Mouse (Mus musculus) hindbrain, postnatal 0 days (tissue): ENCODE data around the gene Ncoa3. TPM values are rescaled to one million over a fixed set of nuclear protein-coding genes. Genes with fewer than 3 reads are reported as not detected.

ENCODE experiments used
- ATAC-seq: fragments of 200-750 bp; cut with Nextera tagmentation; 2 replicates; pipeline ENCODE4 v1.8.0; 2017; ENCODE audit warnings: mild to moderate bottlenecking, moderate TSS enrichment, moderate library complexity
- DNase-seq: peaks from one replicate; pipeline ENCODE4 v3.0.0-alpha.2; 2015; ENCODE audit warnings: low spot score
- H3K27ac ChIP-seq: fragments of 300-500 bp; sonication (generic); 2 replicates; pipeline ENCODE4 v1.5.1; 2014; ENCODE audit warnings: mild to moderate bottlenecking
- H3K27me3 ChIP-seq: fragments of 300-500 bp; sonication (generic); 2 replicates; pipeline ENCODE4 v1.6.1; 2014; ENCODE audit warnings: low read length, mixed read lengths; ENCODE audit not compliant: insufficient read depth
- H3K36me3 ChIP-seq: fragments of 300-500 bp; sonication (generic); 2 replicates; pipeline ENCODE4 v1.6.1; 2014; ENCODE audit warnings: low read length, mixed read lengths; ENCODE audit not compliant: insufficient read depth
- H3K4me1 ChIP-seq: fragments of 300-500 bp; sonication (generic); 2 replicates; pipeline ENCODE4 v1.6.1; 2014; ENCODE audit warnings: antibody characterized with exemption, low read length, mixed read lengths; ENCODE audit not compliant: insufficient read depth
- H3K4me2 ChIP-seq: fragments of 300-500 bp; sonication (generic); 2 replicates; pipeline ENCODE4 v1.6.1; 2014; ENCODE audit warnings: low read depth, mild to moderate bottlenecking, low read length, moderate library complexity, mixed read lengths
- H3K4me3 ChIP-seq: fragments of 300-500 bp; sonication (generic); 2 replicates; pipeline ENCODE4 v1.5.1; 2014; ENCODE audit warnings: low read length
- H3K9ac ChIP-seq: fragments of 300-500 bp; sonication (generic); replicated peaks from 2 replicates; pipeline ENCODE4 v1.6.1; 2014; ENCODE audit warnings: mild to moderate bottlenecking, low read length, moderate library complexity, mixed read lengths
- H3K9me3 ChIP-seq: fragments of 300-500 bp; sonication (generic); 2 replicates; pipeline ENCODE4 v1.6.1; 2016; ENCODE audit warnings: low read length, mixed read lengths
- CTCF ChIP-seq: IDR thresholded peaks from 2 replicates; pipeline ENCODE4 v1.5.1; 2016; ENCODE audit warnings: antibody characterized with exemption, control low read depth, low read depth
- WGBS: fragments of 180-500 bp; shearing (Covaris S2); extraction: QIAGEN DNeasy Blood & Tissue Kit; methylation state at CpG from one replicate; pipeline ENCODE4 v1.1.7; 2014; 5-methylcytosine and 5-hydroxymethylcytosine counted together
- polyA plus RNA-seq: library from polyadenylated mRNA; unstranded; fragments of >200 nt; fragmentation: Nextera tagmentation; extraction: Ambion mirVana; gene quantifications from 2 replicates; pipeline ENCODE4 v1.2.1, GENCODE M21; 2015
- total RNA-seq: library from RNA; depleted of rRNA; stranded (reverse); fragments of >200 nt; gene quantifications from 2 replicates; pipeline ENCODE4 v1.2.3, GENCODE M21; 2014

Gene Ncoa3
- total and polyA plus RNA-seq, 2 experiments from 2014 or later: 10.8 to 28.3 TPM

DNA sequence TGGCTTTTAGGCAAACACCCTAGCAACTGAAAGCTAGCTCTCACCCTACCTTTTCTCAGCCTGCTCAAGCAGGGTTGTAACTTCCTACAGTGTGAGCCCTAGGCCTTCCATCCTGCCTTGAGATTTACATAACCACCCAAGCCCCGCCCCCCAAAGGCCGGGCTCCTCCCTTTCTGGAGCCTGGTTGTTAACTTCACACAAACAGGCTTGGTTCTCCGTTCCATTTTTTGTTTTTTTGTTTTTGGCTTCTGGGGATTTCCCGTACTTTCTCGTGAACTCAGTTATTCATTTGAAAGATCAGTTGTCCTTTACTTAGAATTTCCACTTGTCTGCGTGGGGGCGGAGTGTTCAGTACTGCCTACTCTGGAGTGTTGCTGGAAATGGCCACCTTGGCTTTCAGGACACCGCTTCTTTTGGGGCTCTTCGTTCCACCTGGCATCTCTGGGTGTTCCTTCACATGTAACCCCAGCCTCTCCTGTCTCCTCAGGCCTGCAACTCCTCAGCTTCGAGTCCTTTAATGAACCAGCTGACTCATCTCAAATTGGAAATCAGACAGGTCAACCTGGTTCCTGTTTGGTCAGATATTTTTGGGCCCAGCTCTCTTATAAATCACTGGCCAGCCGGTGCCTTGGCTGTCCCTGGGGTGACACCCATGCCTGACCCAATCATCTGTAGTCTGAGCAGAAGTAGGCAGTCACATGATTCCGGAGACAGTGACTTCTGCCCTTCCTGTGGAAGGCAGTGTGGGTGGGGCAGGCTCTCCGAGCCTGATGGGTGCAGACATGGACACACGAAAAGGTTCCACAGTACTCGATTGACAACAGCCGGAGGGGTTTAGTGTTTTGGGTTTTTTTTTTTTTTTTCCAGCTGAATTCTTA is 9.7 kb upstream of the Ncoa3 start:
- H3K9me3 ChIP-seq: no peaks in the 10 kb centered on the region
- H3K4me2 ChIP-seq: no peak overlapping the region
- no peak for DNase-seq

DNA sequence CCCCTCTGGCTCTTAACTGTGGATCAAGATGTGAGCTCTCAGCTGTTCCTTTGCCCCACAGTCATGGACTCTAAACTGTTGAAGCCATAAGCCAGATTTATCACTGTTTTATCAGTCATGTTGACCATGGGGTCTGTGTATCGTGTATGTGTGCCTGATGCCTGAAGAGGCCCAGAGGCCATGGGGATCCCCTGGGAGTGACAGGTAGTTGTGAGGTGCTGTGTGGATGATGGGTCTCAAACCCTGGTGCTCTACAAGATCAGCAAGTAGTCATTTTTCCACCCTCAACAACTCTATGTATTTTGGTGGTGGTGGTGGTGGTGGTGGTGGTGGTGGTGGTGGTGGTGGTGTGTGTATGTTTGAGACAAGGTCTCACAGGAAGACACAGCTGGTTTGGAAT is 8.1 kb upstream of the Ncoa3 start:
- WGBS: 100% methylated on average over 1 of the region's 1 CpGs
- no peak for DNase-seq
- ATAC-seq: no peak
- TF ChIP-seq CTCF: no peak
- Histone ChIP-seq H3K27ac (no peak overlapping the region), H3K9ac (no peak overlapping the region), H3K4me3 (no peak overlapping the region), H3K36me3 (no peaks in the 10 kb centered on the region), H3K9me3 (no peaks in the 10 kb centered on the region), H3K4me1 (no peaks in the 10 kb centered on the region), H3K27me3 (no peaks in the 10 kb centered on the region), H3K4me2 (no peak overlapping the region)

More for the DNA sequence above, 9.7 kb upstream of the Ncoa3 start:
- no peaks in the 10 kb centered on the region for H3K4me1 ChIP-seq
- H3K4me3 ChIP-seq: no peak overlapping the region
- no peak for ATAC-seq
- no peak overlapping the region for H3K27ac ChIP-seq
- no peaks in the 10 kb centered on the region for H3K36me3 ChIP-seq
- H3K27me3 ChIP-seq: no peaks in the 10 kb centered on the region
- no peak overlapping the region for H3K9ac ChIP-seq
- 65% methylated on average over 16 of the region's 16 CpGs for WGBS
- no peak for TF ChIP-seq CTCF

DNA sequence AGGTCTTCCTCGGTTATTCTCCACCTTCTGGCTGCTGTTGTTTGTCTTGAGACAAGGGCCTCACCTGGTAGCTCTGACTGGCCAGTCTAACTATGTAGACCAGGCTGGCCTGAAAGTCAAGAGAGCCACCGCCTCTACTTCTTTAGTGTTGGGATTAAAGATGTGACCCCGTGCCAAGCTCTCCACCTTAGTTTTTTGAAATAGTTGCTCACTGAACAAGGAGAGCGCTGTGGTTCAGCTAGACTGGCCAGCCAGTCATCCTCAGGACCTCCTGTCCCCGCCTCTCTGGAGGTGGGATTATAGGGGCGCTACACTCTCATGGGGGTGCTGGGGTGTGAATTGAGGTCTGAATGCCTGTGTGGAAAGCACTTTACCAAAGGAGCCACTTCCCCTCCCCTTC is 7.5 kb upstream of the Ncoa3 start:
- WGBS: 94% methylated on average over 6 of the region's 6 CpGs

DNA sequence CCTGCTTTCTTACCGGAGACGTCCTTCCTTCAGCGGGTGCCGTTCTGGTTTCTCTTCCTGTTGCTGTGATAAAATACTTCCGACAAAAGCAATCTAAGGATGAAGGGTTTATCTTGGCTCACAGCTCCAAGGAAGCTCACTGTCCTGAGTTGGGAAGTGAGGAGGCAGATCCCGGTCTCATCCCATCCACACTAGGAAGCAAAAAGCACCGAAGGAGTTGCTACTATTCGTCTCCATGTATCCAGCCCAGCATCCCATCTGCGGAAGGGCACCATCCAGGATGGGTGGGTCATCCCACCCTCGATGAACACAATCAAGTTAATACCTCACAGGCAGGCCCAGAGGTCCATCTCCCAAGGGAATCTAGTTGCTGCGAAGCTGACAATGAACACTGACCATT is 6.9 kb upstream of the Ncoa3 start:
- Histone ChIP-seq H3K9me3 (no peaks in the 10 kb centered on the region), H3K4me1 (no peaks in the 10 kb centered on the region), H3K27ac (no peak overlapping the region), H3K4me3 (no peak overlapping the region), H3K9ac (no peak overlapping the region), H3K36me3 (no peaks in the 10 kb centered on the region), H3K4me2 (no peak overlapping the region), H3K27me3 (no peaks in the 10 kb centered on the region)
- TF ChIP-seq CTCF: no peak
- ATAC-seq: no peak
- 93% methylated on average over 11 of the region's 11 CpGs for WGBS
- no peak for DNase-seq

More for the DNA sequence above, 7.5 kb upstream of the Ncoa3 start:
- Histone ChIP-seq H3K9ac (no peak overlapping the region), H3K4me1 (no peaks in the 10 kb centered on the region), H3K27me3 (no peaks in the 10 kb centered on the region), H3K4me2 (no peak overlapping the region), H3K36me3 (no peaks in the 10 kb centered on the region), H3K27ac (no peak overlapping the region), H3K9me3 (no peaks in the 10 kb centered on the region), H3K4me3 (no peak overlapping the region)
- DNase-seq: no peak
- no peak for ATAC-seq
- TF ChIP-seq CTCF: no peak

DNA sequence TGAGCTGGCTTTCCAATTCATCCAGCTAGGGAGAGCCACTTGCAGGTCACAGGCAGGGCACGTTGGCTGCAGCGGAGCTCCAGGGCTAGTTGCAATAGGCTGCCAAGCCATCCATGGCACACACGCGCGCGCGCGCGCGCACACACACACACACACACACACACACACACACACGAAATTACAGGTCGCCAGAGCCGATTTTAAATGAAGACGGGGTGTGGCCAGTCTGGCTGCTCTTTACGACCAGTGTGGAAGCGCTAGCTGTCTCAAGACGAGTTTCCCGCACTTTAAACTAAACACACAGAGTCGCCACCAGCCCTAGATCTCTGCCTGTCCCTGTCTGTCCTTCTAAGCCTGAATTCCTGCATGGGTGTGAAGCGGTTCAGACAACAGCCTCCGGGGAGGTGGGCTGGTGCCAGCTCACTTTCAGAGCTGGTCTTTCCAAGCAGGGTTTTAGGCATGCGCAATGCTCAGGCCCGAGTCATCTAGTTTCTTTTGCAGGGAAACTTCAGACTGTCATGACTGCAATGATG is 5.4 kb upstream of the Ncoa3 start:
- H3K9me3 ChIP-seq: no peaks in the 10 kb centered on the region
- H3K4me3 ChIP-seq: peak overlapping the region; percentile 44
- no peaks in the 10 kb centered on the region for H3K4me1 ChIP-seq
- peak overlapping the region; percentile 70 for H3K4me2 ChIP-seq
- H3K27ac ChIP-seq: peak overlapping the region; percentile 74; the same call in 1 of the 2 replicates
- peak overlapping the region; percentile 47 for H3K9ac ChIP-seq
- peak; percentile 61; the same call in 1 of the 2 replicates for ATAC-seq
- under 1% methylated on average over 23 of the region's 23 CpGs for WGBS
- H3K27me3 ChIP-seq: no peaks in the 10 kb centered on the region
- peak; percentile 82 for DNase-seq
- H3K36me3 ChIP-seq: no peaks in the 10 kb centered on the region
- peak; percentile 29; the same call in 1 of the 2 replicates for TF ChIP-seq CTCF

DNA sequence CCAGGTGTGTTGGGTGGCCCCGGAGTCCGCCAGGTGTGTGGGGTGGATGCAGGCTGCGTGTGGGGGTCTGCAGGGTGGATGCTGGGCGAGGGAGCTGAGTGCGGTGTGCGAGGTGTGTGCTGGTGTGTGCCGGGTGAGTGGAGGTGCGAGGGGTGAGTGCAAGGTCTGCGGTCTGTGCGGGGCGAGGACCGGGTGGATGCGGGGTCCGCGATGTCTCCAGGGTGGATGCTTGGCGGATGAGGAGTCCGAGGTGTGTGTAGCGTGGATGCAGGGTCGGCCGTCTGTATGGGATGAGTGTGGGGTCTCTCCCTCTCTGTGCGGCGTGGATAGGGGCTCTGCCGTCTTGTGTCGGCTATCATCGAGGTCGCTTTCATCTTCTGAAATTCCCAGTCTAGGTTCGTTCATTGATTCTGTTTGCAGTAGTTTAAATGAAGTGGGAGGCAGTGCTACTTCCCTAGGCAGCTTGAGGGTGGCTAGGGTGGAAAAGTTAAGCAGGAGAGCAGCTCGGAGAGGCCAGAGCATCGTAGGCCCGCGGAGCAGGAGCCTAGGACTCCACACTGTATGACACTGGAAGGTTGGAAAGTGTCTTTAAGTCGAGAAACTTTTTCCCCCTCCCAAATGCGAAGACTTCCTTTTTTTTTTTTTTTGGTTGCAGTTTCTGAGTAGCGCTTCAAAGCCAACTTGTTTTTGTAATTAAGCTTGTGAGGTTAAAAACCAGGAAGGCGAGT is 901 bp downstream of the Ncoa3 start:
- peak overlapping the region; percentile 89 for H3K9ac ChIP-seq
- TF ChIP-seq CTCF: no peak
- H3K4me1 ChIP-seq: peaks cover 3% of the 10 kb centered on the region; the same call in 1 of the 2 replicates
- peak overlapping the region; percentile 96 for H3K4me3 ChIP-seq
- H3K27ac ChIP-seq: peak overlapping the region; percentile 85
- H3K36me3 ChIP-seq: no peaks in the 10 kb centered on the region
- ATAC-seq (peak; percentile 50), DNase-seq (peak; percentile 24)
- 3% methylated on average over 35 of the region's 35 CpGs for WGBS
- peak overlapping the region; percentile 89 for H3K4me2 ChIP-seq
- no peaks in the 10 kb centered on the region for H3K27me3 ChIP-seq
- H3K9me3 ChIP-seq: no peaks in the 10 kb centered on the region
